Mouse (Mus musculus) urinary bladder, postnatal 10 days (tissue): ENCODE results near the gene Foxn3.

Experiments used
- DNase-seq: peaks from one replicate; pipeline ENCODE4 v3.0.0; 2022; ENCODE audit warnings: low spot score

The Foxn3 gene

DNA sequence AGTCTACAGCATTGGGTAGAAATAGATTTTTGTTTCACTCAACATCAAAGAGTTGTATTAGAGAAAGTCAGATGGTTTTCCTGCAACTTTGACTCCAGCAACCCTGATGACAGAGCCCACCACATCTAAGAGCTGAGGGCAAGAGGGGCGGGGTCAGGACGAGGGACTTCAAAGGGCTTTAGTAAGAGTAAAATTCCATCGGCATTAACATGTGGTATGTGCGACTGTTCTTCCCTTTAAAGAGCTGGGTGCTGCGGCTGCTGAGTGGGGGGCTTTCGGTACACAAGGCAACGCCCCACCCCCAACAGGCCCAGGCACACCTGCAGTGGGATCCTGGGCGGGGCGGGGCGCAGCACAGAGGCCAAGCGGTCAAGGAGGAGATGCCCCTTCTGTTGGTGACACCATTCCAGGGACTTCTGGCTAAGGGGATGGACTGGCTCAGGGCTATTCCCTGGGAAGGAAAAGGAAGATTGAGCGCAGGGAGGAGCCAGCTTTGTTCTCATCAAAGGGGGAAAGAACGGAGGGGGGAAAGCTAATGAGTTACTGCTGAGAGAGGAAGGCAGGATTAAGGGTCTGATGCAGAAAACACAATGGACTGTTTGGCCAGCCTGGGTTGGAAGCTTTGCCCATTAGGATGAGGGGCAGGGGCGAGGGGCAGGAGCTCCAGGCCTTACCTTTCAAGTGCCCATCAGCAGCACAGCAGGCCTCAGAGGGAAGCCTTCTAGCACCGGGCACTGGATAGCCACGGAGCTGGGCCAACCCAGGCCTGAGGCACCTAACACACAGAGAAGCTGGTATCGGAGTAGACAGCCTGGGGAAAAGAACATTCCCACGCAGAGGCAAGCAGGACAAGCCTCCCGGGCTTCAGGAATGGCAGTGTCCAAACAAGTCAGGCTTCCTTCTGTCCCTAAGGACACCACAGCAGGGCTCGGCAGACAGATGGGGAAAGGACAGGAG lies 233.8 kb downstream of the Foxn3 start:
- no peak for DNase-seq

DNA sequence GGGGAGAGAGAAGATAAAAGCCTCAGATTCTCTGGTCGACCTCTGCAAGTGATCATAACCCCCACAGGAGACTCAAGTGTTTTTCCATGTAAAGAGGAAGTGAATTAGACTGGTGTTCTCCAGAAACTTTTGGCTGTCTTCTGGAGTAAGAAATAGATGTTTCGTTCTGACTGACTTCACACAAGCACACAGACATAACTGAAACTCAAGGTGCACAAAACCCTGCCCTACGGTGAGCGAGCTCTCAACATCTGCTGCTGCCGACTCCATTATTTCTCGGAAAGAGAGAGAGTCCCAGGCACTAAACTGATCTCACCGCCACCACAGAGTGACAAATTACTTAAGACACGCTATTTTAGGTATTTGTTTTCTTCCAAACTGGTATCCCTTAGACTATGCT lies 237.2 kb downstream of the Foxn3 start:
- DNase-seq: no peak

- no peak for DNase-seq
Measured at GRCm38 (mm10) chr12:99321633-99322431, 241.6 kb downstream of the Foxn3 start.

DNA sequence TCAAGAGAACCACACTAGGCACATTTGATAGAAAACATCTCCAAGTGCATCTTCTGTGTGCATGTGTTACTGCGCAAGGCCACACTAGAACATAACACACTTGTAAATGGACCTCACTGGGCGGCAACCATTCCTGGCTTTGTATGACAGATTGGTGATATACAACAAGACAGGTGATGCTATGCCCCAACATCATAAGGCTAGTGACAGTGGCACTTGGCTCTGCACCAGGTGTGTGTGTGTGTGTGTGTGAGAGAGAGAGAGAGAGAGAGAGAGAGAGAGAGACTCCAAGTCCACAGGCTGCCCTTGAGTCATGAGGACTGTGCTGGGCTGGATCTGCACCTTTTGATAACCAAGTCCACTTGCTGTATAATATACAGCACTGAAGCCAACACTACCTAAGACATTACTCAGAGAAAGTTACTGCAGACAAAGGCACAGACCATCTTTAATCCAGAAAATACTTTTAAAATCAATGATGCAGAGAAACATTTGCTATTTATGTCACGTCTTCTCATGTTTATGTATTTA lies 242.4 kb downstream of the Foxn3 start:
- DNase-seq: no peak

GRCm38 (mm10) chr12:99319896-99320295 lies 243.5 kb downstream of the Foxn3 start:
- DNase-seq: no peak

DNA sequence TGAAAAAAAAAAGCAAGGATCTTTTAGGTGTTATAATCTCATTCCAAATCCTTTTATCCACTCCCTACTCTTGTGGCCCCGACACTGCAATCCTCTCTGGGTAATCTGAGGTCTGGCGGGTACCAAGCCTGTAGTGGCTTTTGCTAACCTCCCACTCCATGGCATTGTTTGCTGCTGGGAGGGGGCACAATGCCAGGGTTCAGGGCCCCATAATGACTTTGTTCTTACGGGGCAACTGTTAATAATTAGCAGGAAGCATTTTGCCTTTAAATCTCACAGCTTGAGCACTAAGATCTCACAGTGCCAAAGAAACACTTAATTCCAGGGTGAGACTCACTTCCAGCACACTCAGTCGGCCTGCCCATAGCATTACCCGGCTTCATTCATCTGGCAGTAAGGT lies 244.2 kb downstream of the Foxn3 start:
- DNase-seq: no peak

DNA sequence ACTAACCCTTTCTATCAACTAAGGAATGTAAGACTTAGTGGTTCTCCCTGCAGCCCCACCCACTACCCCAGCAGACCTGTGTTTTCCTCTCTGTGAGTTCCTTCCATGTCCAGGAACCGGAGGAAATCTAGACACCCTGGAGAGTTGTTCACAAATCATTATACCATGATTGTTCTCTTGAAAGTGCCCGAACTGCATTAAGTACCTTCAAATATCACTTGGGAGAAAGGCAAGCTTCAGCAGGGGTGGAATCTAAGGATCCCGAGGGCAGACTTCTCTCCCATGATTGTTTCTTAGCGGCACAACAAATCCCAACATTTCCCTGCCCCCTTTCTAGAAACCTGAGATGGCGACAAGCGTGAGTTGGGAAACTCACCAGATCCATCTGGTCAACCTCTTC lies 247.5 kb downstream of the Foxn3 start:
- no peak for DNase-seq

- DNase-seq: no peak
Measured at GRCm38 (mm10) chr12:99314817-99315216, 248.6 kb downstream of the Foxn3 start.

- DNase-seq: no peak
Measured at GRCm38 (mm10) chr12:99311303-99311702, 252.1 kb downstream of the Foxn3 start.

GRCm38 (mm10) chr12:99309937-99310336 lies 253.4 kb downstream of the Foxn3 start:
- no peak for DNase-seq

DNA sequence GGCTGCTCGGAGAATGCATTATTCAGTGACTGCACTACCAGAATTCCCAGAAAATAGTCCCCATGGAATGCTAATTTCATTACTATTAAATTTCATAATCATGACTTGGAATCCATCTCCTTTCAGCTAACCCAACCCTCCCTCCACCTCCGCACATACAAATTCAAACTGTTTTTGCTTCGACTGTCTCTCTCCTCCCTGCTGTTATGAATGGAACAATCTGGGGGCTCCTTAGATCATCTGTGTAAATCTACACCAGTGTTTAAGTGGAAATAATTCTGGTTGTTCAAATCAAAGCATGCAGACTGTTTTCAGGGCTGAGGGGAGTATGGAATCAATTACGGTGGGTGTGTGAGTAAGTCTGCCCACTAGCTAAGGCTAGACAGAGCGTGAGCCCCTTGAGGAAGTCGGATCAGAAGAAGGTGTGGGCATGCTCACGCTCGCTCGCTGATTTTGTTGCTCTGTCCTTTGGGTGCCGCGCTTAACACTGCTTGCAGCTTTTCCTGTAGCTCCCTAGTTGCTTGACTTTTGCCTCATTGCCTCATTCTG lies 254.8 kb downstream of the Foxn3 start:
- DNase-seq: no peak

- DNase-seq: no peak
Measured at GRCm38 (mm10) chr12:99306536-99307204, 256.7 kb downstream of the Foxn3 start.

GRCm38 (mm10) chr12:99305784-99306535 lies 257.4 kb downstream of the Foxn3 start:
- no peak for DNase-seq

GRCm38 (mm10) chr12:99305324-99305723 lies 258.1 kb downstream of the Foxn3 start:
- no peak for DNase-seq

GRCm38 (mm10) chr12:99304056-99304455 lies 259.3 kb downstream of the Foxn3 start:
- DNase-seq: no peak

DNA sequence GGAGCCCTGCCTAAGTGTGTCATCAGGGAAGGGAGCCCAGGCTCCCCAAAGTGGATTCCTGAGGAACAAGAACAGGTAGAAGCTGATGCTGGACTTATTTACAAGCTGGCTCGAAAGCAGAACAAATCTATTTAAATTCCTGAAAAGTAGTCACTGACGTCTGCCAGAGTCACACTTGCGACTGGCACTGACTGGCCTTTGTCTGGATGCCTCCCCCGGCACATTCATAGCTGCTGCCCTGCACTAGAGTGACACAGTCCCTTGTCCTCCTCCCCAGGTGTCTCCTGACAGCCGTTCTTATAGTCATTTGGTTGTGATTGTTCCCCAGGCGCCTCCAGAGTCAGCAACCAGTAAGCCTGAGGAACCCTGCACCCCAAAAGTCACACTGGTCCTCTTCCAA lies 259.8 kb downstream of the Foxn3 start:
- DNase-seq: no peak

DNA sequence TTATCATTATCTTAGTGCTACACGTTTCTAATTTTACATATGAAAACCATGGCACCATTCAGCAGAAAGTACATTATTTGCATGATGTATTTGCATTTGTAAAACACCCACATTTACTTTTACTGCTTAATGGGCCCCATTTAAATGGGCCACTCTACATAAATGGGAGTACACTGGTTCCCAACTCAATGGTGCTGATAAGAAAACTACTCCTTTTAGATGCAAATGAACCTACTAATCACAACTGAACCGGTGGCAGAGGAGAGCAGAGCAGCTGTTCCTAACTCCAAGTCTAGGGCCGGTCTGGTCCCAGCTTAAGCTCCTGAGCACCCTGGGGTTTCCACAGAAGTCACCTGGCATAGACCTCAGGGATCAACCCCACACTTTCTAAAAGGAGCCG lies 263.5 kb downstream of the Foxn3 start:
- DNase-seq: no peak

DNA sequence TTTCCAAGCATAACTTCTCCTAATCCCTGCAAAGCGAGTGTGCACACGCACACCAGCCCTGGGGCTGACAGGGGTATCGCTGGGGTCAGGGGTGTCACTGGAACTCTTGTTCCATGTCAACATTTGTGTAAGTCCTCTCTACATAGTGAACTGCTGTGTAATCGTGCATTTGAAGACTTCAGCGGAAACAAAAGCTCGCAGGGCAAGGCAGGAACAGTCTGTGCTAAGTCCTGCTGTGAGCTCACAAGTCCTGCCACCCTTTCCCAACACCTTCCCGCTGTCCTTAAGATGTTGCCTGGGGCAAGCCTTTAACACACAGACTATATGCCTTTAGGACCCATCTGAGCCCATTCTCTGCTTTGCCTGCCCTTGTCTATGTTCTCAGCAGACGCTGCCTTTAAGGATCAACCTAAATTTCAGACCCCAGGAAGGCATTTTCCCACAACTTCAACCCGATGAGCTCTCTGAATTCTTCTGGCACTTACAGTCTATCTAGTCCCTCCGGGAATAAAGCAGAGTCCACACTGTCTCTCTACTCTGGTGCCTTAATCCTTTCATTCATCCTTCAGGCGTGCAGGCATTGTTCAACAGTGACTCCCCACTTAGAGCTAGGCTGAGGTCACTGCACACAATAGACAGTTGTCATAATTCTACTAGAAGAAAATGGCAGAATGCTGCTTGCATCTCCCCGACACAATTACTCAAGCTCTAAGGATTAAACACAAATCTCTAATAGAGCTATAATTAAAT lies 264.4 kb downstream of the Foxn3 start:
- no peak for DNase-seq

- no peak for DNase-seq
Measured at GRCm38 (mm10) chr12:99298242-99298641, 265.1 kb downstream of the Foxn3 start.

DNA sequence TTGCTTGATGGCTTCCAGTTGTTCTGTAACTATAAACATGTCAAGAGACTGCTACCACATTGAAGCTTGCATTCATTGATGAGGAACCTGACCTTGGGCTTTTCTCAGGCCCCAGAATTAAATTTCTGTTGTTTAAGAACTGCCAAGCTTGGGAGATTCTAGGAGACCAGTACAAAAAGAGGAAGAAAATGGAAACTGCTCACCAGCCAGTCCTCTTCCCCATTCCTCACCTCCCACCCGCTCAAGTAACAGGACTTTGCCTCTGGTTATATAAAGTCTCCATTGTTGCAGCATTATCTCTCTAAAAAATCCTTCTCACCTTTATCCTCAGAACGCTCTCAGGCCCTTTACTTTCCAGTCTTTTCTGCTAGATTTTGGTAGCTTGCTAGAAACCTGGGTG lies 265.6 kb downstream of the Foxn3 start:
- no peak for DNase-seq
